Mouse (Mus musculus) embryonic facial prominence, embryonic 14.5 days (tissue): ENCODE results near the gene Ugt1a8. TPM values are rescaled to one million over a fixed set of nuclear protein-coding genes. Genes with fewer than 3 reads are reported as not detected.

Experiments used
- ATAC-seq: fragments of 200-750 bp; cut with Nextera tagmentation; 2 replicates; pipeline ENCODE4 v1.8.0; 2017; ENCODE audit warnings: low read depth, moderate number of reproducible peaks, moderate TSS enrichment
- DNase-seq: peaks from one replicate; pipeline ENCODE4 v3.0.0-alpha.2; 2015; ENCODE audit warnings: low spot score
- H3K27ac ChIP-seq: fragments of 300-500 bp; sonication (generic); replicated peaks from 2 replicates; pipeline ENCODE4 v1.5.1; 2014; ENCODE audit warnings: low read depth, mild to moderate bottlenecking, low read length, moderate library complexity
- H3K27me3 ChIP-seq: fragments of 300-500 bp; sonication (generic); replicated peaks from 2 replicates; pipeline ENCODE4 v1.6.1; 2014; ENCODE audit warnings: low read length; ENCODE audit not compliant: control insufficient read depth, insufficient read depth
- H3K36me3 ChIP-seq: fragments of 300-500 bp; sonication (generic); 2 replicates; pipeline ENCODE4 v1.6.1; 2014; ENCODE audit warnings: low read length, mixed read lengths; ENCODE audit not compliant: control insufficient read depth, insufficient read depth
- H3K4me1 ChIP-seq: fragments of 300-500 bp; sonication (generic); 2 replicates; pipeline ENCODE4 v1.6.1; 2014; ENCODE audit warnings: antibody characterized with exemption, low read length; ENCODE audit not compliant: control insufficient read depth, insufficient read depth
- H3K4me2 ChIP-seq: fragments of 300-500 bp; sonication (generic); 2 replicates; pipeline ENCODE4 v1.6.1; 2014; ENCODE audit warnings: low read depth, mild to moderate bottlenecking, low read length, moderate library complexity, mixed read lengths
- H3K4me3 ChIP-seq: fragments of 300-500 bp; sonication (generic); 2 replicates; pipeline ENCODE4 v1.5.1; 2014; ENCODE audit warnings: low read depth, mild to moderate bottlenecking, low read length
- H3K9ac ChIP-seq: fragments of 300-500 bp; sonication (generic); 2 replicates; pipeline ENCODE4 v1.6.1; 2014; ENCODE audit warnings: low read depth, mild to moderate bottlenecking, low read length, moderate library complexity, mixed read lengths
- H3K9me3 ChIP-seq: fragments of 300-500 bp; sonication (generic); 2 replicates; pipeline ENCODE4 v1.6.1; 2016; ENCODE audit warnings: low read length; ENCODE audit not compliant: control insufficient read depth
- WGBS: fragments of 180-500 bp; shearing (Covaris S2); extraction: QIAGEN DNeasy Blood & Tissue Kit; methylation state at CpG from one replicate; pipeline ENCODE4 v1.1.7; 2014; 5-methylcytosine and 5-hydroxymethylcytosine counted together
- polyA plus RNA-seq: library from polyadenylated mRNA; unstranded; fragments of >200 nt; fragmentation: Nextera tagmentation; extraction: Ambion mirVana; gene quantifications from 2 replicates; pipeline ENCODE4 v1.2.1, GENCODE M21; 2014

Gene Ugt1a8
- polyA plus RNA-seq, 1 experiment from 2014 or later, result not detected

GRCm38 (mm10) chr1:88256886-88257663 is 169.5 kb downstream of the Ugt1a8 start:
- Histone ChIP-seq H3K27ac (no peak overlapping the region), H3K27me3 (no peaks in the 10 kb centered on the region), H3K4me3 (no peak overlapping the region), H3K4me1 (no peaks in the 10 kb centered on the region), H3K36me3 (peaks cover 28% of the 10 kb centered on the region), H3K4me2 (no peak overlapping the region), H3K9ac (no peak overlapping the region), H3K9me3 (peaks cover 45% of the 10 kb centered on the region)
- ATAC-seq (no peak), DNase-seq (no peak)
- 76% methylated on average over 10 of the region's 10 CpGs for WGBS

GRCm38 (mm10) chr1:88257681-88258080 is 170.1 kb downstream of the Ugt1a8 start:
- Histone ChIP-seq H3K4me2 (no peak overlapping the region), H3K27ac (no peak overlapping the region), H3K36me3 (peaks cover 34% of the 10 kb centered on the region), H3K4me1 (no peaks in the 10 kb centered on the region), H3K9me3 (peaks cover 39% of the 10 kb centered on the region), H3K4me3 (no peak overlapping the region), H3K9ac (no peak overlapping the region), H3K27me3 (no peaks in the 10 kb centered on the region)
- WGBS, result 82% methylated on average over 6 of the region's 6 CpGs
- DNase-seq (no peak), ATAC-seq (no peak)

- no peak overlapping the region for H3K27ac ChIP-seq
- H3K4me3 ChIP-seq, result no peak overlapping the region
- WGBS, result 64% methylated on average over 6 of the region's 6 CpGs
- no peaks in the 10 kb centered on the region for H3K27me3 ChIP-seq
- H3K9me3 ChIP-seq, result peaks cover 32% of the 10 kb centered on the region
- H3K9ac ChIP-seq, result no peak overlapping the region
- H3K36me3 ChIP-seq, result peaks cover 41% of the 10 kb centered on the region
- ATAC-seq (no peak), DNase-seq (no peak)
- H3K4me2 ChIP-seq, result no peak overlapping the region
- no peaks in the 10 kb centered on the region for H3K4me1 ChIP-seq
Observed at GRCm38 (mm10) chr1:88258361-88258760, 170.7 kb downstream of the Ugt1a8 start.

GRCm38 (mm10) chr1:88258881-88259642 is 171.4 kb downstream of the Ugt1a8 start:
- Histone ChIP-seq H3K4me3 (no peak overlapping the region), H3K4me1 (no peaks in the 10 kb centered on the region), H3K27me3 (no peaks in the 10 kb centered on the region), H3K9me3 (peaks cover 27% of the 10 kb centered on the region), H3K4me2 (no peak overlapping the region), H3K9ac (no peak overlapping the region; the same call in 1 of the 2 replicates), H3K36me3 (peaks cover 48% of the 10 kb centered on the region), H3K27ac (no peak overlapping the region)
- ATAC-seq (no peak), DNase-seq (peak; percentile 79)
- 73% methylated on average over 8 of the region's 8 CpGs for WGBS

- Histone ChIP-seq H3K9me3 (peaks cover 22% of the 10 kb centered on the region), H3K27ac (no peak overlapping the region), H3K27me3 (no peaks in the 10 kb centered on the region), H3K36me3 (peaks cover 53% of the 10 kb centered on the region), H3K4me3 (no peak overlapping the region), H3K4me2 (no peak overlapping the region), H3K9ac (no peak overlapping the region; the same call in 1 of the 2 replicates), H3K4me1 (no peaks in the 10 kb centered on the region)
- DNase-seq, result no peak
- ATAC-seq, result no peak
- 78% methylated on average over 4 of the region's 4 CpGs for WGBS
Observed at GRCm38 (mm10) chr1:88259643-88260024, 172.0 kb downstream of the Ugt1a8 start.

- peak; percentile 78 for DNase-seq
- H3K4me2 ChIP-seq, result no peak overlapping the region
- no peak overlapping the region for H3K4me3 ChIP-seq
- H3K9ac ChIP-seq, result no peak overlapping the region
- H3K36me3 ChIP-seq, result peaks cover 58% of the 10 kb centered on the region
- H3K4me1 ChIP-seq, result no peaks in the 10 kb centered on the region
- no peaks in the 10 kb centered on the region for H3K27me3 ChIP-seq
- H3K27ac ChIP-seq, result no peak overlapping the region
- no peak; the same call in 1 of the 2 replicates for ATAC-seq
- 74% methylated on average over 6 of the region's 6 CpGs for WGBS
- peaks cover 17% of the 10 kb centered on the region for H3K9me3 ChIP-seq
Observed at GRCm38 (mm10) chr1:88260114-88260513, 172.5 kb downstream of the Ugt1a8 start.

GRCm38 (mm10) chr1:88260604-88261377 is 173.2 kb downstream of the Ugt1a8 start:
- Histone ChIP-seq H3K36me3 (peaks cover 65% of the 10 kb centered on the region), H3K4me2 (no peak overlapping the region), H3K27me3 (no peaks in the 10 kb centered on the region), H3K4me3 (no peak overlapping the region), H3K9ac (no peak overlapping the region), H3K27ac (no peak overlapping the region), H3K9me3 (peaks cover 11% of the 10 kb centered on the region), H3K4me1 (no peaks in the 10 kb centered on the region)
- WGBS, result 84% methylated on average over 10 of the region's 10 CpGs
- ATAC-seq, result no peak
- DNase-seq, result no peak

GRCm38 (mm10) chr1:88261706-88262105 is 174.1 kb downstream of the Ugt1a8 start:
- ATAC-seq (peak; percentile 16), DNase-seq (peak; percentile 93)
- 85% methylated on average over 7 of the region's 7 CpGs for WGBS
- H3K4me2 ChIP-seq, result no peak overlapping the region
- no peaks in the 10 kb centered on the region for H3K27me3 ChIP-seq
- H3K4me3 ChIP-seq, result no peak overlapping the region
- no peak overlapping the region for H3K27ac ChIP-seq
- H3K4me1 ChIP-seq, result no peaks in the 10 kb centered on the region
- peaks cover 74% of the 10 kb centered on the region for H3K36me3 ChIP-seq
- H3K9ac ChIP-seq, result no peak overlapping the region
- H3K9me3 ChIP-seq, result peaks cover 3% of the 10 kb centered on the region; the same call in 1 of the 2 replicates
